Mouse (Mus musculus) heart, postnatal 0 days (tissue): ENCODE data around the gene Myo1d. TPM values are rescaled to one million over a fixed set of nuclear protein-coding genes. Genes with fewer than 3 reads are reported as not detected.

Source experiments
- ATAC-seq: fragments of 200-750 bp; cut with Nextera tagmentation; 2 replicates; pipeline ENCODE4 v1.8.0; 2017; ENCODE audit warnings: low read depth, moderate number of reproducible peaks, moderate library complexity; ENCODE audit not compliant: insufficient read depth
- DNase-seq: peaks from one replicate; pipeline ENCODE4 v3.0.0-alpha.2; 2016; ENCODE audit warnings: low spot score
- H3K27ac ChIP-seq: fragments of 300-500 bp; sonication (generic); 2 replicates; pipeline ENCODE4 v1.5.1; 2014; ENCODE audit warnings: low read depth, mild to moderate bottlenecking
- H3K27me3 ChIP-seq: fragments of 300-500 bp; sonication (generic); 2 replicates; pipeline ENCODE4 v1.6.1; 2014; ENCODE audit warnings: low read length, mixed read lengths; ENCODE audit not compliant: control insufficient read depth, insufficient read depth
- H3K36me3 ChIP-seq: fragments of 300-500 bp; sonication (generic); replicated peaks from 2 replicates; pipeline ENCODE4 v1.6.1; 2014; ENCODE audit warnings: low read length, mixed read lengths; ENCODE audit not compliant: control insufficient read depth, insufficient read depth
- H3K4me1 ChIP-seq: fragments of 300-500 bp; sonication (generic); 2 replicates; pipeline ENCODE4 v1.6.1; 2014; ENCODE audit warnings: antibody characterized with exemption; ENCODE audit not compliant: control insufficient read depth, insufficient read depth
- H3K4me2 ChIP-seq: fragments of 300-500 bp; sonication (generic); 2 replicates; pipeline ENCODE4 v1.6.1; 2014; ENCODE audit warnings: low read depth, mild to moderate bottlenecking, low read length, moderate library complexity
- H3K4me3 ChIP-seq: fragments of 300-500 bp; sonication (generic); 2 replicates; pipeline ENCODE4 v1.5.1; 2014; ENCODE audit warnings: low read depth, low read length
- H3K9ac ChIP-seq: fragments of 300-500 bp; sonication (generic); replicated peaks from 2 replicates; pipeline ENCODE4 v1.6.1; 2014; ENCODE audit warnings: low read depth, low read length, mixed read lengths
- H3K9me3 ChIP-seq: fragments of 300-500 bp; sonication (generic); replicated peaks from 2 replicates; pipeline ENCODE4 v1.6.1; 2016; ENCODE audit warnings: low read length; ENCODE audit not compliant: control insufficient read depth
- CTCF ChIP-seq: IDR thresholded peaks from 2 replicates; pipeline ENCODE4 v1.5.1; 2016; ENCODE audit warnings: antibody characterized with exemption, control low read depth, low read depth
- EP300 ChIP-seq: IDR thresholded peaks from 2 replicates; pipeline ENCODE4 v1.6.1; 2016; ENCODE audit warnings: antibody characterized with exemption, low read depth
- WGBS: fragments of 180-500 bp; shearing (Covaris S2); extraction: QIAGEN DNeasy Blood & Tissue Kit; methylation state at CpG from one replicate; pipeline ENCODE4 v1.1.7; 2014; 5-methylcytosine and 5-hydroxymethylcytosine counted together
- polyA plus RNA-seq: library from polyadenylated mRNA; unstranded; fragments of >200 nt; fragmentation: Nextera tagmentation; extraction: Ambion mirVana; gene quantifications from 2 replicates; pipeline ENCODE4 v1.2.1, GENCODE M21; 2015
- total RNA-seq: library from RNA; depleted of rRNA; stranded (reverse); fragments of >200 nt; gene quantifications from 2 replicates; pipeline ENCODE4 v1.2.3, GENCODE M21; 2014; ENCODE audit warnings: low replicate concordance

The Myo1d gene
- total and polyA plus RNA-seq, 2 experiments from 2014 or later = 4.5 to 4.6 TPM

GRCm38 (mm10) chr11:80485622-80486206, 294.1 kb downstream of the Myo1d start:
- Histone ChIP-seq H3K9me3 (no peaks in the 10 kb centered on the region), H3K4me1 (peaks cover 18% of the 10 kb centered on the region), H3K4me2 (no peak overlapping the region), H3K27me3 (no peaks in the 10 kb centered on the region), H3K27ac (no peak overlapping the region), H3K36me3 (0 out of 2 replicates have a peak, but pooled peaks cover 2% of the 10 kb centered on the region), H3K4me3 (no peak overlapping the region), H3K9ac (no peak overlapping the region)
- ATAC-seq (no peak), DNase-seq (no peak)
- no peak for TF ChIP-seq CTCF
- TF ChIP-seq EP300 = no peak
- 48% methylated on average over 10 of the region's 10 CpGs for WGBS

- WGBS = 74% methylated on average over 7 of the region's 9 CpGs
- H3K36me3 ChIP-seq = 0 out of 2 replicates have a peak, but pooled peaks cover 2% of the 10 kb centered on the region
- H3K4me2 ChIP-seq = no peak overlapping the region
- H3K27me3 ChIP-seq = no peaks in the 10 kb centered on the region
- no peak overlapping the region for H3K9ac ChIP-seq
- TF ChIP-seq CTCF (no peak), EP300 (no peak)
- peaks cover 18% of the 10 kb centered on the region for H3K4me1 ChIP-seq
- H3K4me3 ChIP-seq = no peak overlapping the region
- no peak overlapping the region for H3K27ac ChIP-seq
- ATAC-seq = no peak
- H3K9me3 ChIP-seq = no peaks in the 10 kb centered on the region
- DNase-seq = no peak
Measured at GRCm38 (mm10) chr11:80485120-80485551, 294.7 kb downstream of the Myo1d start.

- H3K36me3 ChIP-seq = 0 out of 2 replicates have a peak, but pooled peaks cover 2% of the 10 kb centered on the region
- DNase-seq = no peak
- no peak overlapping the region for H3K4me3 ChIP-seq
- no peaks in the 10 kb centered on the region for H3K27me3 ChIP-seq
- TF ChIP-seq EP300 = no peak
- no peak for TF ChIP-seq CTCF
- 60% methylated on average over 12 of the region's 12 CpGs for WGBS
- ATAC-seq = no peak
- H3K4me1 ChIP-seq = peaks cover 13% of the 10 kb centered on the region
- H3K9me3 ChIP-seq = no peaks in the 10 kb centered on the region
- H3K4me2 ChIP-seq = no peak overlapping the region
- no peak overlapping the region for H3K27ac ChIP-seq
- no peak overlapping the region for H3K9ac ChIP-seq
Measured at GRCm38 (mm10) chr11:80484191-80484791, 295.5 kb downstream of the Myo1d start.

- TF ChIP-seq EP300 = no peak
- no peak for TF ChIP-seq CTCF
- 0 out of 2 replicates have a peak, but pooled peaks cover 2% of the 10 kb centered on the region for H3K36me3 ChIP-seq
- no peaks in the 10 kb centered on the region for H3K9me3 ChIP-seq
- H3K9ac ChIP-seq = no peak overlapping the region
- DNase-seq = no peak
- peaks cover 3% of the 10 kb centered on the region for H3K27me3 ChIP-seq
- ATAC-seq = no peak
- peaks cover 11% of the 10 kb centered on the region; the same call in 1 of the 2 replicates for H3K4me1 ChIP-seq
- H3K27ac ChIP-seq = no peak overlapping the region
- WGBS = 84% methylated on average over 6 of the region's 6 CpGs
- H3K4me2 ChIP-seq = no peak overlapping the region
- no peak overlapping the region for H3K4me3 ChIP-seq
Measured at GRCm38 (mm10) chr11:80483536-80484067, 296.2 kb downstream of the Myo1d start.

- H3K9ac ChIP-seq = no peak overlapping the region
- H3K9me3 ChIP-seq = no peaks in the 10 kb centered on the region
- H3K4me3 ChIP-seq = no peak overlapping the region
- H3K36me3 ChIP-seq = 0 out of 2 replicates have a peak, but pooled peaks cover 2% of the 10 kb centered on the region
- peaks cover 8% of the 10 kb centered on the region for H3K27me3 ChIP-seq
- whole genome bisulfite sequencing = 95% methylated on average over 7 of the region's 7 CpGs
- H3K27ac ChIP-seq = no peak overlapping the region
- no peak overlapping the region for H3K4me2 ChIP-seq
- no peak for TF ChIP-seq EP300
- no peak for ATAC-seq
- DNase-seq = no peak
- H3K4me1 ChIP-seq = peaks cover 12% of the 10 kb centered on the region; the same call in 1 of the 2 replicates
Measured at GRCm38 (mm10) chr11:80482921-80483320, 296.9 kb downstream of the Myo1d start.
